Mouse (Mus musculus) embryonic stem cell, embryonic (primary cell): ENCODE measurements around the gene Rgs17.

ENCODE experiments used
- CTCF ChIA-PET, 4 experiments: fragments of 300-600 bp in 2 of 4; fragments of 350-600 bp in 2 of 4; sonication (Branson Sonifier 250); formaldehyde crosslinking; loops; one replicate each; lab custom pipeline; 2022; ENCODE audit warnings: inconsistent platforms in 2 of 4; lab: Charles Lee
- POLR2A ChIA-PET, 4 experiments: fragments of 300-600 bp in 2 of 4; fragments of 350-600 bp in 2 of 4; sonication (Branson Sonifier 250); formaldehyde crosslinking; loops; one replicate each; lab custom pipeline; 2022; ENCODE audit warnings: antibody characterized with exemption in 4 of 4, inconsistent platforms in 1 of 4; lab: Charles Lee

Rgs17 gene

DNA sequence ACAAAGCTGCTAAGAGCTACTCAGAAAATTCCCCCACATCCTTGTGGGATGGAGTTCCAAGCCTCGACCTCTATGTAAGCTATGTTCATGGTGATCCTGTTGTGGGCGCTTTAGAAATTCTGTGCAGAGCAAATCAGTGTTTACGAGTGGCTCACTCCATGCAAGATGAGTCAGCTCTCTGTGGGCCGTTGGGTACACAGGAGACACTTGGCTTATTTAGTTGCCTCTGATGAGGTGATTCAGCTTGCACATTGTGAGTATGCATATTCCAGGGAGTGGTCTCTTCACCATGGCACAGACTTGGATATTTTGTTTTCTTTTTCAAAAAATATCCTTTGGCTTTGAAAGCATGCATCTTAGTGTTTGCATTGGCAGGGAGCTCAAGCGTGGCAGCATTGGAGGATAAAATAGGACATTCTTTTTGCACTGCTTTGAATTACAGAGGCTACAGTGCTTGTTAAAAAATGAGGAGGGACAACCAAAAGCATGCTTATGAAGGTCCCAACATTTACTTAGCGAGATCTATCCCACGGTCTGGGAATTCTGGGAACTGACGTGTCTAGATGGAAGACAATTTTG lies 68.8 kb downstream of the Rgs17 start:
- CTCF ChIA-PET: interaction anchor here in 1 of 4 experiments (0.7 kb wide), 1 partner anchor 51 kb away, joined by 3 read pairs; no protein-coding TSS in a partner anchor
- POLR2A ChIA-PET: interaction anchor here in 3 of 4 experiments (0.7 to 1.2 kb wide), 3 partner anchors 29 to 516 kb away, joined by 3 to 5 read pairs (median 3); partner anchors contain the start of gene Mtrf1l (in 1 of the 3)

DNA sequence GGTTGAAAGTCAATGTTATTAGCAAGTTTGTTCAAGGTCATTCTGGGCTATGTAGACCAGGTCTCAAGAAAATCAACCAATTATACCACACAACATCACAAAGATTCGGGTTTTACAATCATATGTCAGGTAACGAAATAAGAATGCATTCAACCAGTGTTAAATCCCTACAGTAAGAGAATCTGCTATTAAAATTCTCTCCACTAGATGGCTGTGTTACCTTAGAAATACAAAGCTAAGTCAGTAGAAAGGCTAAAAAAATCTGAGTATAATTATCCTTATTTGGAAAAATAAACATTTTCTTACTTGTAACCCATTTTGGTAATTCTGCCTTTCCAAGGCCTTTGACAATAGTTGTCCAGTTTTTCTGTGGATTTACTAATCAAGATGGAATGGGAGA lies 75.3 kb downstream of the Rgs17 start:
- ChIA-PET CTCF (interaction anchor here in 2 of 4 experiments (0.6 to 1.0 kb wide), 4 partner anchors 23 to 1035 kb away, joined by 3 to 4 read pairs (median 4); no protein-coding TSS in a partner anchor), POLR2A (no interaction called here)

DNA sequence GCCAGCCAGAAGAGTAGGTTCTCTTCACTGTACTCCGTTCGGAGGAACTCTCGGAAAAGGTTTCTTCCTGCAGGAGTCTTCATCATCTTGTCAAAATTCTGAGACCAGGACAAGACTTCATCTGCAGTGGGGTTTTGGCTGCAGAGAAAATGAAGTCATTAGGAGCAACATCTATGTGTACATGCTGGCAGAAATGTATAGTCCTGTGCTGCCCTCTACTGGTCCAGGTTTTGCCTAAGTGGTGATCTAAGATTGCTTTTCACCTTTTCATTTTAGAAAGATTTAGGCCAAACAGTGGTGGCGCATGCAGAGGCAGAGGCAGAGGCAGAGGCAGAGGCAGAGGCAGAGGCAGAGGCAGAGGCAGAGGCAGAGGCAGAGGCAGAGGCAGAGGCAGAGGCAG lies 80.8 kb downstream of the Rgs17 start:
- CTCF ChIA-PET: no interaction called here
- POLR2A ChIA-PET: no interaction called here

DNA sequence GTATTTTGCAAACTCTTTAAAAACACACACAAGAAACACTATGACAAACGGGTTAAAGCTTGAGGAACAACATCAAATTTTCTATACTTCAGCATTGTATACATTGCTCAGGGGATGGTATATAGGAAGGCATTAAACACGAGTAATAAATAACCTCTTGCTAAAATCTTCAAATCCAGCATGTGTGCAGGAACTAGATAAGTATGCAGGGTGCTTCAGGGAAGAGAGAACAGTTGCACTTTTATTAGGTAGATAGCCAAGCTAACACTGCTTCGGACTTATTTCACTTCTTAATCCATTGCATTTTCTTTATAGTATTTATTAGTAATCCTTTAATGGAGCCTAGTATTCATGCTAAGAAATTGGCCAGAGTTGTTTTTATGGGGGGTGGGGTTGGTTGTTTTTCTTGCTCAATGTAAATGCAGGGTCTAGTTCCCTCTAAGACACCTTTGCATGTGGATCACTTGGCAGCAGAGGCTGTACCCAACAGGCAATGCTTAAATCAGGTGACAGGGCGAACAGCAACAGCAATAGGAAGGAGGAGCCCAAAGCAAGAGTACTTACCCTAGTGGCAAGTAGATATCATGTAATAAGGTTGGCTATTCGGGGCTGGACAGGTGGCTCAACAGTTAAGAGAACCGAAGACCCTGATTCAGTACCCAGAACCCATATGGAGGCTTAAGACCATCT lies 95.7 kb downstream of the Rgs17 start:
- CTCF ChIA-PET: no interaction called here

GRCm38 (mm10) chr10:5824779-5825178 lies 97.4 kb downstream of the Rgs17 start:
- ChIA-PET CTCF (interaction anchor here in 3 of 4 experiments (0.8 to 5.1 kb wide), 12 partner anchors 9 to 248 kb away, joined by 3 to 105 read pairs (median 4); partner anchors contain the start of gene Fbxo5 (in 2 of the 3)), POLR2A (interaction anchor here (0.6 to 15.5 kb wide), 19 partner anchors 9 to 1438 kb away, joined by 3 to 737 read pairs (median 11); partner anchors contain the start of genes Fbxo5 (in 4 of the 4), Armt1 (in 1 of the 4) and Rmnd1 (in 1 of the 4))

More for the DNA sequence above, 95.7 kb downstream of the Rgs17 start:
- POLR2A ChIA-PET: interaction anchor here in 2 of 4 experiments (10.4 to 15.5 kb wide), 2 partner anchors 20 to 26 kb away, joined by 599 to 737 read pairs; partner anchors contain the start of gene Fbxo5 (in 2 of the 2)

DNA sequence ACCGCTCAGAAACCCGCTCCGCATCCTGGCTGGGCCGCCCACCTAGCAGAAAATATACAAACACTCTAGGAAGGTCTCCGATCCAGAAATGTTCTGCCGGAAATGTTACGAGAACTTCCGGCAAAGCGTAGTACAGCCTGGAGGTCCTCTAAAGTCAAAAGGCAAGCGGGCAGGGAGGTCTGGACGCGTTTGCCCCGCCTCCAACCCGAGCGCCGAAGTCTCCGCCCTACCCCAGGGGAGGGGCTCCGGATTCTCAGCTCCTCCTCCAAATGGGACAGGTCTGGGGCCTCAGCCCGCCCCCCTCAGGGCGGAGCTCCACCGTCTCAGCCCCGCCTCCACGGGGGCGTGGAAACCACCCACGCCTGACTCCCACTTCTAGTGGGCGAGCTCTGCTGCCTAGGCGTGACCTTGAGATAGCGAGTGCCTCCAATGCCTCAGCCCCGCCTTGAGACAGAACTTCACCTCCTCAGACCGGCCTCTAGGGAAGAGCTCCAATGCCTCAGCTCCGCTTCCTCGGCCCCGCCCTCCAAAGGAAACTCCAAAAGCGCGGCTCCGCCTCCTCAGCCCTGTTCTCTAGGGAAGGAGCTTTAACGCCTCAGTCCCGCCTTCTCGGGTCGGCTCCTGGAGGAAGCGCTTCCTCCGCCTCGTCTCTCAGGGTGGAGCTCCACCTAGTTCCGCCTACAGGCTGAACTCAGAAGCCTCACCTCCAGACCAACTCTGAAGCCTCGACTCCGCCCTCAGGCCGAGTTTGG lies 98.3 kb downstream of the Rgs17 start, which contains the start of gene Mtrf1l:
Gene Mtrf1l (minus strand): TSS at position 171 of the 752 bp plus-strand sequence.
- POLR2A ChIA-PET: interaction anchor here (0.5 to 15.5 kb wide), 41 partner anchors 9 to 1580 kb away, joined by 3 to 737 read pairs (median 4); partner anchors contain the start of genes Fbxo5 (in 4 of the 4), Armt1 (in 1 of the 4) and Rmnd1 (in 1 of the 4)
- CTCF ChIA-PET: interaction anchor here (0.6 to 5.1 kb wide), 25 partner anchors 8 to 247 kb away, joined by 3 to 105 read pairs (median 3); partner anchors contain the start of gene Fbxo5 (in 3 of the 4)

GRCm38 (mm10) chr10:5823291-5823739 lies 98.9 kb downstream of the Rgs17 start:
- POLR2A ChIA-PET: interaction anchor here (0.8 to 15.5 kb wide), 23 partner anchors 9 to 1579 kb away, joined by 3 to 737 read pairs (median 9); partner anchors contain the start of genes Fbxo5 (in 4 of the 4), Armt1 (in 1 of the 4) and Rmnd1 (in 1 of the 4)
- CTCF ChIA-PET: interaction anchor here (0.6 to 5.1 kb wide), 13 partner anchors 8 to 247 kb away, joined by 3 to 105 read pairs (median 5); partner anchors contain the start of gene Fbxo5 (in 3 of the 4)

GRCm38 (mm10) chr10:5818772-5819171 lies 103.4 kb downstream of the Rgs17 start:
- ChIA-PET POLR2A (interaction anchor here (1.2 to 15.5 kb wide), 5 partner anchors 9 to 18 kb away, joined by 3 to 737 read pairs (median 12); partner anchors contain the start of gene Fbxo5 (in 4 of the 4)), CTCF (no interaction called here)

GRCm38 (mm10) chr10:5815968-5816367 lies 106.2 kb downstream of the Rgs17 start:
- CTCF ChIA-PET: interaction anchor here in 3 of 4 experiments (0.6 to 1.9 kb wide), 5 partner anchors 8 to 195 kb away, joined by 3 to 5 read pairs (median 3); partner anchors contain the start of genes Fbxo5 (in 1 of the 3) and Mtrf1l (in 1 of the 3)

DNA sequence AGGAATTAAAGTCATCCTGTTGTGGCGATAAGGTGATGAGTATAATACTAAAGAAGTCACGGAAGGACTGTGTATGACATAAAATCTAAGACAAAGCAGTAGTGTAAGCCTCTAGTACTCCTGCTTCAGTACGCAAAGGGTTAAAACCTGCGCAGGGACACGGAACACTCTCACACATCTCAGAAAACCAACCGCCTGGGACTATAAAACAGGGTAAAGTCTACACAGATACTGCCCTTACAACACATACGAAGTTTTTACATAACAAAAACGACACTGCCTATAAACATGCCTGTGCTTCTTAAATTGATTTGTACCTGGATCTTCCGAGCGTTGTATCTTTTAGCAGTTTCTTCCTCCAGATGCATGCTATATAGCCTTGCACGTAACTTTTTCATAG lies 108.5 kb downstream of the Rgs17 start:
- CTCF ChIA-PET: interaction anchor here in 1 of 4 experiments (0.5 to 2.0 kb wide), 2 partner anchors 10 to 1345 kb away, joined by 3 to 5 read pairs; partner anchors contain the start of gene Mtrf1l
- POLR2A ChIA-PET: interaction anchor here (0.7 to 15.5 kb wide), 9 partner anchors 8 to 19 kb away, joined by 3 to 599 read pairs (median 10); partner anchors contain the start of genes Mtrf1l (in 3 of the 4) and Fbxo5 (in 2 of the 4)

More at GRCm38 (mm10) chr10:5815968-5816367, 106.2 kb downstream of the Rgs17 start:
- POLR2A ChIA-PET: interaction anchor here (0.6 to 15.5 kb wide), 5 partner anchors 8 to 14 kb away, joined by 3 to 599 read pairs (median 9); partner anchors contain the start of genes Fbxo5 (in 3 of the 4) and Mtrf1l (in 1 of the 4)

DNA sequence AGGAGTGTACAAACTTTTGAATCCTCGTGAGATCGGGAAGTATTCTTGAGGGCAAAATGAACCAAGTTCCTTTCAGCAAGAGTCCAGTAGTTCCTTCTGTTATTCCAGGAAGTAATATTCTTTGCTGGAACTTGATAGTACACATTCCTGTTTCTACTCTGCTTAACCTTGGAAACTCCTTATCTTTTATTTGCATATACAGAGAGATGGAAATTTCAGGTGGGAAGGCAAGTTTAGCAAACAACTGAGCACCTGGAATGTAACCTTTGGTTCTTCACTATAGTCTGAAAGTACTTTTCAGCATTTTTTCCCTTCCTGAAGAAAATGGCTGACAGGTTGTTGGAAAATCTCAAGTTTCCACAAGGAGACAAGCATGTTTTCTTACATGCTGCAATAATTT lies 114.5 kb downstream of the Rgs17 start:
- CTCF ChIA-PET: interaction anchor here in 2 of 4 experiments (0.6 to 7.6 kb wide), 3 partner anchors 12 to 1935 kb away, joined by 4 to 105 read pairs (median 4); partner anchors contain the start of gene Mtrf1l (in 1 of the 2)
- POLR2A ChIA-PET: interaction anchor here (0.5 to 16.1 kb wide), 6 partner anchors 13 to 1612 kb away, joined by 3 to 737 read pairs (median 134); partner anchors contain the start of gene Mtrf1l (in 3 of the 4)

- POLR2A ChIA-PET: interaction anchor here in 3 of 4 experiments (0.6 to 16.1 kb wide), 14 partner anchors 8 to 247 kb away, joined by 3 to 737 read pairs (median 24); partner anchors contain the start of gene Mtrf1l (in 3 of the 3)
- CTCF ChIA-PET: interaction anchor here in 3 of 4 experiments (0.6 to 7.6 kb wide), 6 partner anchors 9 to 1934 kb away, joined by 3 to 105 read pairs (median 4); partner anchors contain the start of gene Mtrf1l (in 2 of the 3)
Measured at GRCm38 (mm10) chr10:5806996-5807395, 115.2 kb downstream of the Rgs17 start.

DNA sequence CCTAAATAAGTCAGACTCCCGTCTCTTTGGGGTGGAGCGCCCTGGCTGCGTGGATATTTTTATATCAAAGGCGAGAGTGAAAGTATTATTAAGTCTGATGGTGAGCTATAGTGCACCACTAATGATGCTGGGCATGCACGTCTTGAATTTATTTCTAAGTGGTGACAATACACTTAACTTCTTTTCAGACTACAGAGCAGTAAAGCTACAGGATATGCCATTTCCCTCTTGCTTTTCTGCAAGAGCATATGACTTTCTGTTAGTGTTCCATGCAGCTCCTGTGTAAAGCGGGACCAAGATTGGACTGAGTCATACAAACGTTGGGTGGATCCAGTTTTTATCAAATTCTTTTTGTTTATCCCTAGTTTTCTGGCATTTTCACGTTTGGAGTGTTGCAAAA lies 115.8 kb downstream of the Rgs17 start:
- CTCF ChIA-PET: interaction anchor here in 2 of 4 experiments (0.9 to 7.6 kb wide), 6 partner anchors 9 to 207 kb away, joined by 3 to 105 read pairs (median 3); partner anchors contain the start of gene Mtrf1l (in 2 of the 2)
- POLR2A ChIA-PET: interaction anchor here (0.6 to 16.1 kb wide), 33 partner anchors 9 to 1920 kb away, joined by 3 to 737 read pairs (median 6); partner anchors contain the start of genes Mtrf1l (in 4 of the 4), Armt1 (in 1 of the 4), Katna1 (in 1 of the 4) and Rgs17 (in 1 of the 4)

DNA sequence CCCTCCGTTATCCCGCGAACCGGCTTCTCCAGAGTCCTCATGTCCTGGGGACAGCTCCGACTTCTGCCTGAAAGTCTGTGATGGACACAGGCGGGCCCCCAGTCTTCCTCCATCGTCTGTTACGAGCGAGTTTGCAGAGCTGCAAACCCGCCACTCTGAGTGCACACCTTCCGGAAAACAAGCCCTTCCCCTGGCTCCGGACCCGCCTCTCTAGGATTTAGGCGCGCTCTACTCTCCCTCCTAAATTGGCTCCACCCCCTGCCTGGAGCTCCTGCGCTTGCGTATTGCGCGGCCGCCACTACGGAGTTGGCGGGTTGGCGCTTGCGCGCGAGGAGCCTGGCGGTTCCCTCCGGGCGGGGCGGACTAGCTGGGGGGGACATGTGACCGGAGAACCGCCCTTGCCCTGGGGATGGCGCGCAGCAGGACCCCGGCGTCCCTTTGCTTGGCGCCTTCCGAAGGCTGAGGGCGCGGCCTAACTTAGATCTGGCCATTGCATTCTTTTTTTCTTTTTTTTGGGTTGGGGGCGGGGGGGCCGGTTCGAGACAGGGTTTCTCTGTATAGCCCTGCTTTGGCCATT lies 116.4 kb downstream of the Rgs17 start:
- CTCF ChIA-PET: interaction anchor here in 3 of 4 experiments (0.5 to 7.6 kb wide), 13 partner anchors 9 to 1812 kb away, joined by 3 to 105 read pairs (median 3); partner anchors contain the start of gene Mtrf1l (in 3 of the 3)
- POLR2A ChIA-PET: interaction anchor here (0.5 to 16.1 kb wide), 51 partner anchors 9 to 1953 kb away, joined by 3 to 737 read pairs (median 4); partner anchors contain the start of genes Mtrf1l (in 4 of the 4), Katna1 (in 2 of the 4), Armt1 (in 1 of the 4) and Rgs17 (in 1 of the 4)

DNA sequence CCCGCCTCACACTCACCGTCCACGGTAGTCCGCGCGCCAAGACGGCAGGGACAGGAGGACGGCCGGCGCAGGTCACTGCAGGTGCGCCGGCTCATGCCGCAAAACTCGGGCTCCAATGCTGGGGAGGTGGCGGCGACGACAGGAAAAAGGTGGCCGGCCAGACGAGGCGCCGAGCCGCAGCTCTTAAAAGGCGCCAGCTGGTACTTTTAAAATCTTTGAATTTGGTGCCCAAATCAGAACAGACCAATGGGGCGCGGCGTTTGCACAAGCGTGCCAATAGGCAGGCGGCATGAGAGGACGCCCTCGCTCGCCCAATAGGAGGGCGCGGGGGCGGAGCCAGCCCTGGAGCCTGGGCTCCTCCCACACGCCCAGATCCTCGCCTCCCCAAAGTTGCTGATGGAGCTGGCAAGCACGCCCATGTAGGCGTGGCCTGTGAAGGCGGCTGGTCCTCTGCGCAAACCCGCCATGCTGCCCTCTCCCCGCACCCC lies 116.9 kb downstream of the Rgs17 start, which contains the start of gene Fbxo5:
Gene Fbxo5 (minus strand): TSS at position 358 of the 488 bp plus-strand sequence.
- CTCF ChIA-PET: interaction anchor here in 3 of 4 experiments (0.5 to 7.6 kb wide), 13 partner anchors 9 to 1812 kb away, joined by 3 to 105 read pairs (median 3); partner anchors contain the start of gene Mtrf1l (in 3 of the 3)
- POLR2A ChIA-PET: interaction anchor here (0.6 to 16.1 kb wide), 48 partner anchors 8 to 1952 kb away, joined by 3 to 737 read pairs (median 4); partner anchors contain the start of genes Mtrf1l (in 4 of the 4), Katna1 (in 2 of the 4), Armt1 (in 1 of the 4) and Rgs17 (in 1 of the 4)
